Mouse (Mus musculus) hindbrain, embryonic 11.5 days (tissue): Measurements from ENCODE around the gene Grcc10. TPM values are rescaled to one million over a fixed set of nuclear protein-coding genes. Genes with fewer than 3 reads are reported as not detected.
A peak's percentile ranks its signal among the peaks of the same experiment; 100 is the strongest.

Experiments used
- ATAC-seq: fragments of 200-750 bp; cut with Nextera tagmentation; 2 replicates; pipeline ENCODE4 v1.8.0; 2017; ENCODE audit warnings: mild to moderate bottlenecking, moderate TSS enrichment, moderate library complexity; ENCODE audit not compliant: low FRiP score
- DNase-seq: peaks from one replicate; pipeline ENCODE4 v3.0.0-alpha.2; 2015; ENCODE audit warnings: low spot score
- H3K27ac ChIP-seq: fragments of 300-500 bp; sonication (generic); 2 replicates; pipeline ENCODE4 v1.5.1; 2014; ENCODE audit warnings: mild to moderate bottlenecking, low read depth, low read length
- H3K27me3 ChIP-seq: fragments of 300-500 bp; sonication (generic); 2 replicates; pipeline ENCODE4 v1.6.1; 2014; ENCODE audit warnings: mild to moderate bottlenecking, low read length, moderate library complexity, mixed read lengths; ENCODE audit not compliant: control insufficient read depth, insufficient read depth
- H3K36me3 ChIP-seq: fragments of 300-500 bp; sonication (generic); 2 replicates; pipeline ENCODE4 v1.6.1; 2014; ENCODE audit warnings: mild to moderate bottlenecking, low read length, moderate library complexity, mixed read lengths; ENCODE audit not compliant: control insufficient read depth, insufficient read depth
- H3K4me1 ChIP-seq: fragments of 300-500 bp; sonication (generic); replicated peaks from 2 replicates; pipeline ENCODE4 v1.6.1; 2014; ENCODE audit warnings: low read length, mixed read lengths; ENCODE audit not compliant: control insufficient read depth, insufficient read depth
- H3K4me2 ChIP-seq: fragments of 300-500 bp; sonication (generic); replicated peaks from 2 replicates; pipeline ENCODE4 v1.6.1; 2014; ENCODE audit warnings: mild to moderate bottlenecking, low read depth, low read length
- H3K4me3 ChIP-seq: fragments of 300-500 bp; sonication (generic); 2 replicates; pipeline ENCODE4 v1.5.1; 2014; ENCODE audit warnings: low read depth, low read length
- H3K9ac ChIP-seq: fragments of 300-500 bp; sonication (generic); 2 replicates; pipeline ENCODE4 v1.6.1; 2014; ENCODE audit warnings: low read depth, low read length
- H3K9me3 ChIP-seq: fragments of 300-500 bp; sonication (generic); 2 replicates; pipeline ENCODE4 v1.6.1; 2016; ENCODE audit warnings: low read length; ENCODE audit not compliant: control insufficient read depth
- WGBS: fragments of 180-500 bp; shearing (Covaris S2); extraction: QIAGEN DNeasy Blood & Tissue Kit; methylation state at CpG from one replicate; pipeline ENCODE4 v1.1.7; 2014; 5-methylcytosine and 5-hydroxymethylcytosine counted together
- polyA plus RNA-seq: library from polyadenylated mRNA; unstranded; fragments of >200 nt; fragmentation: Nextera tagmentation; extraction: Ambion mirVana; gene quantifications from 2 replicates; pipeline ENCODE4 v1.2.1, GENCODE M21; 2014

Gene Grcc10
- polyA plus RNA-seq, 1 experiment from 2014 or later, result 590 TPM

DNA sequence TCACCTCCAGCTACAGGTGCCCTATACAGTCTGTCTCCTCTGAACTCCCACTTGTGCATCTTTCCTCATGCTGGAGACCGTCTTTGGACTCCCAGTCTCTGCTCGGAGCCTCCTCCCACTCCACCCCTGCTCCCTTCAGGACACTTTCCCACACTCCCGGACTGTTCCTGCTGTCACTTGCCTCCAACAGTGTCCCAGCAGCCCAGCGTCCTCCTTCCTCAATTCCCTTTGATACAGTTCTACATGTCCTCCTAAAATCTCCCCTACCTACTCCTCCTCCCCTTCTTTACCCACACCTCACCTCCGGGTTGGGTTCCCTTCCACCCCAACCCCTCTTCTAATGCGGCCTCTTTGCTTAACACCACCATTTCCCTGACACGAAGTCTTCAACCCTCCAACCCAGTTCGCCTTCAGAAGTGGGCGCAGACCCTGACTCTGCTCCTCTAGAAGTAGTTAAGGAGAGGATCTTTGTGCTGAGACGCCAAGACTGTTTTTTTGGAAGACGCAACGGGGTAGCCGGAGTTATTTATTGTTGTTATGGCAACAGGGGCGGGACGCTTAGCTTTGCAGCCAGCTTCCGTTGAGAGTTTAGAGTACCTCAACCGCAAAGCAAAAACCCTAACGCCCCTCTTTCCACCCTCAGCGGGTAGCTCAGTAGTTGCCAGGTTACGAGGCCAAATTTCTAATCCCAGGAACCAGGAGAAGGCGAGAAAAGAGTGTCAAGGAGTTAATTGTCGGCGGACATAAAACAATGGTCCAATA is 38.2 kb upstream of the Grcc10 start, which contains the start of gene Lrrc23:
Gene Lrrc23 (minus strand): TSS at position 506 of the 762 bp plus-strand sequence.
- Histone ChIP-seq H3K4me1 (no peaks in the 10 kb centered on the region; the same call in 1 of the 2 replicates), H3K27me3 (no peaks in the 10 kb centered on the region; the same call in 1 of the 2 replicates), H3K9ac (no peak within 1 kb of the TSS), H3K4me2 (peak within 1 kb of the TSS; percentile 49), H3K4me3 (peak within 1 kb of the TSS; percentile 23), H3K27ac (no peak within 1 kb of the TSS), H3K36me3 (no peaks in the 10 kb centered on the region), H3K9me3 (no peaks in the 10 kb centered on the region)
- DNase-seq (peak; percentile 79), ATAC-seq (peak; percentile 58)
- 4% methylated on average over 23 of the region's 23 CpGs for WGBS

GRCm38 (mm10) chr6:124770511-124770910 is 29.3 kb upstream of the Grcc10 start:
- Histone ChIP-seq H3K36me3 (no peaks in the 10 kb centered on the region), H3K27ac (no peak overlapping the region), H3K4me1 (no peaks in the 10 kb centered on the region; the same call in 1 of the 2 replicates), H3K9me3 (no peaks in the 10 kb centered on the region), H3K4me2 (no peak overlapping the region), H3K9ac (no peak overlapping the region), H3K27me3 (peaks cover 2% of the 10 kb centered on the region; the same call in 1 of the 2 replicates), H3K4me3 (no peak overlapping the region)
- DNase-seq (no peak), ATAC-seq (no peak)
- WGBS, result 82% methylated on average over 15 of the region's 15 CpGs

DNA sequence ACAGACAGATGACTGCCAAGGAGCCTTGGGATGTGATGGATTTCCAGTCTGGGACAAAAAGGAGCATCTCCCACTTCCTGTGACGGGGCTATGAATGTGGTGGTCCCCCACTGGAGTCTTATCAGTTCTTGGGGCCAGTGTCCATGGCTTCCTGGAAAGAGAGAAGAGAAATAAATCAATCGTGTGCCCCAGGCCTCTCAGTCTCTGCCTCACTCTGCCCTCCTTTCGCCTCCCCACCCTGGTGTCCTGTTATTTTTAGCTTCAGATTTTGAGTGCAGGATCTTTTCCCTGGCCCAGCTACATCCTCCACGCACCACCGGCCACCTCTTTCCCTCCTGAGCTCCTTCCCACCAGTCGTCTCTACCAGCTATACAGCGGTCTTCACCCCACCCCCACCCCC is 28.8 kb upstream of the Grcc10 start:
- peaks cover 2% of the 10 kb centered on the region; the same call in 1 of the 2 replicates for H3K27me3 ChIP-seq
- no peak overlapping the region for H3K9ac ChIP-seq
- no peaks in the 10 kb centered on the region; the same call in 1 of the 2 replicates for H3K4me1 ChIP-seq
- DNase-seq (no peak), ATAC-seq (no peak)
- H3K4me2 ChIP-seq, result peak overlapping the region; percentile 51
- no peak overlapping the region for H3K27ac ChIP-seq
- H3K4me3 ChIP-seq, result no peak overlapping the region; the same call in 1 of the 2 replicates
- no peaks in the 10 kb centered on the region for H3K9me3 ChIP-seq
- no peaks in the 10 kb centered on the region for H3K36me3 ChIP-seq
- WGBS, result 66% methylated on average over 7 of the region's 7 CpGs

GRCm38 (mm10) chr6:124769101-124769765 is 28.1 kb upstream of the Grcc10 start, which contains the start of gene Eno2:
Eno2 (minus strand) TSS chr6:124769673.
- peak within 1 kb of the TSS; percentile 46 for H3K9ac ChIP-seq
- no peaks in the 10 kb centered on the region for H3K36me3 ChIP-seq
- H3K4me2 ChIP-seq, result peak within 1 kb of the TSS; percentile 51
- DNase-seq (peak; percentile 68), ATAC-seq (peak; percentile 81)
- H3K27me3 ChIP-seq, result peaks cover 2% of the 10 kb centered on the region; the same call in 1 of the 2 replicates
- peak within 1 kb of the TSS; percentile 35 for H3K4me3 ChIP-seq
- WGBS, result 1% methylated on average over 42 of the region's 54 CpGs
- H3K4me1 ChIP-seq, result no peaks in the 10 kb centered on the region; the same call in 1 of the 2 replicates
- no peaks in the 10 kb centered on the region for H3K9me3 ChIP-seq
- H3K27ac ChIP-seq, result no peak within 1 kb of the TSS

GRCm38 (mm10) chr6:124768704-124769044 is 27.5 kb upstream of the Grcc10 start:
- 5% methylated on average over 9 of the region's 9 CpGs for WGBS
- H3K4me1 ChIP-seq, result no peaks in the 10 kb centered on the region; the same call in 1 of the 2 replicates
- ATAC-seq (no peak; the same call in 1 of the 2 replicates), DNase-seq (no peak)
- H3K4me3 ChIP-seq, result peak overlapping the region; percentile 35
- H3K4me2 ChIP-seq, result peak overlapping the region; percentile 51
- H3K9ac ChIP-seq, result peak overlapping the region; percentile 46; the same call in 1 of the 2 replicates
- H3K36me3 ChIP-seq, result no peaks in the 10 kb centered on the region
- H3K9me3 ChIP-seq, result no peaks in the 10 kb centered on the region
- H3K27ac ChIP-seq, result no peak overlapping the region
- H3K27me3 ChIP-seq, result peaks cover 2% of the 10 kb centered on the region; the same call in 1 of the 2 replicates

GRCm38 (mm10) chr6:124767920-124768703 is 26.9 kb upstream of the Grcc10 start:
- Histone ChIP-seq H3K9me3 (no peaks in the 10 kb centered on the region), H3K4me1 (no peaks in the 10 kb centered on the region; the same call in 1 of the 2 replicates), H3K9ac (no peak overlapping the region), H3K36me3 (no peaks in the 10 kb centered on the region), H3K4me3 (no peak overlapping the region), H3K4me2 (peak overlapping the region; percentile 51; the same call in 1 of the 2 replicates), H3K27me3 (peaks cover 2% of the 10 kb centered on the region; the same call in 1 of the 2 replicates), H3K27ac (no peak overlapping the region)
- DNase-seq (no peak), ATAC-seq (peak; percentile 38)
- WGBS, result 22% methylated on average over 19 of the region's 19 CpGs

- Histone ChIP-seq H3K9me3 (no peaks in the 10 kb centered on the region), H3K27ac (no peak overlapping the region), H3K4me3 (no peak overlapping the region), H3K27me3 (peaks cover 4% of the 10 kb centered on the region), H3K36me3 (no peaks in the 10 kb centered on the region), H3K4me1 (no peaks in the 10 kb centered on the region; the same call in 1 of the 2 replicates), H3K9ac (no peak overlapping the region), H3K4me2 (no peak overlapping the region)
- WGBS, result 34% methylated on average over 4 of the region's 4 CpGs
- DNase-seq, result no peak
- ATAC-seq, result no peak
Measured at GRCm38 (mm10) chr6:124767536-124767919, 26.4 kb upstream of the Grcc10 start.

DNA sequence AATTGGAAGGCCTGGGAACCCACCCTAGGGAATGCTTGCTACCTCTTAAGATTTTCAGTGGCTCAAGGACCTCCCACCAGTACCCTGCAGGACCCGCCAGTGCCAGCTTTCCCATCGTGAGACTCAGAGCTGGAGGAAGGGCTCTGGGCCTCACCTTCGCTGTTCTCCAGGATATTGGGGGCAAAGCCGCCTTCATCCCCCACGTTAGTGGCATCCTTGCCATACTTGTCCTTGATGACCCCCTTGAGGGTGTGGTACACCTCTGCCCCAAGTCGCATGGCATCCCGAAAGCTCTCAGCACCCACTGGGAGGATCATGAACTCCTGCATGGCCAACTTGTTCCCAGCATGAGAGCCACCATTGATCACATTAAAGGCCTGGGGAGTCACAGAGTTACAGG is 24.8 kb upstream of the Grcc10 start:
- no peak for DNase-seq
- Histone ChIP-seq H3K36me3 (no peaks in the 10 kb centered on the region), H3K4me1 (no peaks in the 10 kb centered on the region; the same call in 1 of the 2 replicates), H3K9me3 (no peaks in the 10 kb centered on the region), H3K4me3 (no peak overlapping the region), H3K4me2 (no peak overlapping the region), H3K27me3 (peaks cover 4% of the 10 kb centered on the region), H3K27ac (no peak overlapping the region), H3K9ac (no peak overlapping the region)
- no peak for ATAC-seq
- 81% methylated on average over 7 of the region's 7 CpGs for WGBS
